Mouse (Mus musculus) right cerebral cortex, postnatal 36 days (tissue): ENCODE measurements around the gene C1qtnf5.
A peak's percentile ranks its signal among the peaks of the same experiment; 100 is the strongest.
"Not testable (repeated sequence)": the region's sequence is repeated elsewhere in the genome, so short reads cannot be mapped to it uniquely, and the experiment has no call there.

ENCODE experiments used
- DNase-seq, 2 experiments: peaks; one replicate each; pipeline ENCODE4 v3.0.0; 2022; ENCODE audit warnings: low spot score in 2 of 2, mixed read lengths in 1 of 2

Gene C1qtnf5

DNA sequence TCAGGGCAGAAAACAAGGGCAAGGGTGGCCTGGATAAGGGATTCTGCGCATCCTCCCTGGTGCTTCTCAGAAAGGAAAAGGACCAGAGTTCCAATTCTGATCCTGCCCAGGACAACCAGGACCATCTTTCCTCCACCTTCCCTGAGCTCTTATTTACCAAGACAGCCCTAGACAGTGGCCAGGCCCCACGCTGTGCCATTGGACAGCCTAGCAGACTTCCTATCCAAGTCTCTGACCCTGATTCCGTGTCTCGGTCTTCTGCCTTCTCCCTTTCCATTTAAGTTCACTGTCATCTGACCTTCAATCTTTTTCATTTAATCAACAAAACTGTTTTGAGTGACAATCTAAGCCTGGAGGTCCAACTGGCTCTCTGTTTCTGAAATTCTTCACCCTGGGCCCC lies 449 bp upstream of the C1qtnf5 start:
- no peak for DNase-seq

DNA sequence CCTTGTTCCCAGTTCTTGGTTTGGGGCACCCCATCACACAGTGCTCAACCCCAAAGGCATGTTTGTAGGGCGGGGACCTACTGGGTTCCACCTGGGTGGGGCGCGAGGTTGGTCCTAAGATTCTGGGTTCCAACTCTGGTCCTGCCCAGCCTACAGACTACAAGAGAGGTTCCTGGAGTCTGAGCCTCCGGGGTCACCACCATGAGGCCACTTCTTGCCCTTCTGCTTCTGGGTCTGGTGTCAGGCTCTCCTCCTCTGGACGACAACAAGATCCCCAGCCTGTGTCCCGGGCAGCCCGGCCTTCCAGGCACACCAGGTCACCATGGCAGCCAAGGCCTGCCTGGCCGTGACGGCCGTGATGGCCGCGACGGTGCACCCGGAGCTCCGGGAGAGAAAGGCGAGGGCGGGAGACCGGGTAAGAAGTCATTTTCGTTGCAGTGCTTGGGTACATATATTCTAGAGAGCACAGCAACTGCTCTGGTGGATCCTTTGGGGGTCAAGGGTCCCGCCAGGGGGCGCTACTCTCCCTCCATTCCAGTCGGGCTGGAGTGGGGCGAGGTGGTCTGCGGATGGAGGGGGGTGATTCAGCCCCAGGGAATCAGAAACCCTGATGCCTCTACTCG lies 623 bp downstream of the C1qtnf5 start:
- no peak for DNase-seq

DNA sequence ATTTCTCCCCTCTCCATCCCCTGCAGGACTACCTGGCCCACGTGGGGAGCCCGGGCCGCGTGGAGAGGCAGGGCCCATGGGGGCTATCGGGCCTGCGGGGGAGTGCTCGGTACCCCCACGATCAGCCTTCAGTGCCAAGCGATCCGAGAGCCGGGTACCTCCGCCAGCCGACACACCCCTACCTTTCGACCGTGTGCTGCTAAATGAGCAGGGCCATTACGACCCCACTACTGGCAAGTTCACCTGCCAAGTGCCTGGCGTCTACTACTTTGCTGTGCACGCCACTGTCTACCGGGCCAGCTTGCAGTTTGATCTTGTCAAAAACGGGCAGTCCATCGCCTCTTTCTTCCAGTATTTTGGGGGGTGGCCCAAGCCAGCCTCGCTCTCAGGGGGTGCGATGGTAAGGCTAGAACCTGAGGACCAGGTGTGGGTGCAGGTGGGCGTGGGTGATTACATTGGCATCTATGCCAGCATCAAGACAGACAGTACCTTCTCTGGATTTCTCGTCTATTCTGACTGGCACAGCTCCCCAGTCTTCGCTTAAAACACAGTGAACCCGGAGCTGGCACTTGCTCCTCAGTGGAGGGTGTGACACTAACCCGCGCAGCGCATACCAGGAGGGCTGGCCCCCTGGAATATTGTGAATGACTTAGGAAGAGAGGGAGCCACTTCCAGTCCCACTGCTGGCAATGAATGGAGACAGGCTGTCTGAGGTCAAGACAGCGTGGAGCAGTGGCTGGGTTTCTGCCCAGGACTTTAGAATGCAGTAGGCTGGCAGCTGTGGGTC lies 1.4 kb downstream of the C1qtnf5 start:
- DNase-seq: no peak

DNA sequence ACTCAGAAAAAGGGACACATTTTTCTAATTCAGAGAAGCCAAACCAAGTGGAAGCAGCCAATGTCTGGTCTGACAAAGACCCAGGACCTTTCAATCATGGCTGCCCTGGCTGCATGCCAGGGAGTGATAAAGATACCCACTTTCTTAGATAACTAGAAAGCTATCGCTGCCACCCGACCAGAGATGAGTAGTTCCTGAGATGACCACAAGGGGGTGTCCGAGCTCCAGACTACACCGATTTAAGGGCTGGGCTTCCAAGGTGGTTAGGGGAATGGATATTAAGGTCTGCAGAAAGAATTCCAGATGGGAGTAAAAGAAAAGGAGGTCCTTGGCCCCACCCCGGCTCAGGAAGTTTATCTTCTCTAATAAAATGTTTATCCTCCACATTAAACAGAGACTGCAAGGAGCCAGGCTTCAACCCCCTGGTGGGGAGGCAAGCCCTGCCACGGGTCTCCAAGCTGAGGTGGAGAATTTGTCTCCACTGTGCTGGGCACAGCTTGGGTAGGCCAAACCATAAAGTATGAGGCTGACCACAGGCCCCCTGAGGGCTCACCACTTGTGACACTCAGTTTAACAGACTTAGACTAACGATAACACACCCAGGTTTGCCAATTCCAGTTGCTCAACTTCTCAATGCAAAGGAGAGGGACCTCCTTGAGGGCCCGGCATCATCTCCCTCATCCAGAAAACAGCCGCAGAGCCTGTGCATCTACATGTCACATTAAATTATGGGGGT lies 2.5 kb downstream of the C1qtnf5 start:
- DNase-seq: no peak

DNA sequence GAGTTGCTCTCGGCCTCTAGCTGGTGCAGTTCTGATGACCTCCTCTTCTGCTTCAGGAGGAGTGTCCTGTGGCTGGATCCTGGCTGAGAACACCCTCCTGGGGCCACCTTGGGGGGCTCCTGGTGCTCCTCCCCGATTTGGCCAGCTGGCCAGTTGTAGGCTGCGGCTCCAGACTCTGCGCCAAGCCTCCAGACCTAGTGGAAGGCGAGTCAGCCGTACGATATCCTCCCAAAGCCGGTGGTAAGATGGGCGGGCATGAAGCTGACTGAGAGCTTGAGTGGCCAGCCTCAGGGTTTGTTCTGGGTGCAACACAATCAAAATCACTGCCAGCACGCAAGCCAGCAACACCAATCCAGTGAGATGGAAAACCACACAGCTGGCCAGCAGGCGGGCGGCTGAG lies 4.9 kb downstream of the C1qtnf5 start:
- not testable (repeated sequence) for DNase-seq

DNA sequence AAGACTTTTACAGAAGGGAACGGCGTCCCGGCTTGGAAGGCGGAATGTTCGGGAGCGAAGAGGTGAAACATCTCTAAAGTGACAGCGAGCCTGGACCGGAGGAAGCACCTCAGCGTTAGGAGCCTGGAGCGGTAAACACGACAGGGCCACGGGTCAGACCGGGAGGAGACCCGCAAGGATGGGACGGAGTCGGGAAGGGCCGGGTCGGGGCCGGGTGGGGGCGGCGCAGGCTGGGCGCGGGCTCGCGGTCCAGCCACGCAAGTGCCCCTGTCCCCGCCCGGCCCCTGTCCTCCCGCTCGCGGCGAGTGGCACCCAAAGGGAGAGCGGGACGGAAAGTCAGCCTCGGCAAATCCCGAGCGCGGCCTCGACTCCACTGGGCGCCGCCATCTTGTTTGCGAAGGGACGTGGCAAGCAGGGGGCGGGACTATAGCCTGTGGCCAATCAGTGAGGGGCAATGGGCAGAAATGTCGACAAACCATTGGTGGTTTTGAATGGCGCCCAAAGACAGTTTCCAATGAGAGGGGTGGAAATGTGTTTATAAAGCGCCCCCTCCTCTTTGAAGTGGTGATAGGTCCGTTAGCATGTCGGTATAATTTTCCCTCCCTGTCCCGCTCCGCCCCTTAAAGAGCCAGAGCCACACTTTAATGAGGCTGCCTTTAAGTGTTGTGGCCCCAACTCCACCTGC lies 6.2 kb downstream of the C1qtnf5 start, which contains the start of the genes Gm49380 and Rnf26:
TSS of gene Gm49380 (minus strand) at position 396 of the 685 bp plus-strand sequence.
TSS of gene Rnf26 (minus strand) at position 413 of the 685 bp plus-strand sequence.
- peak; percentile 91 to 94 for DNase-seq

DNA sequence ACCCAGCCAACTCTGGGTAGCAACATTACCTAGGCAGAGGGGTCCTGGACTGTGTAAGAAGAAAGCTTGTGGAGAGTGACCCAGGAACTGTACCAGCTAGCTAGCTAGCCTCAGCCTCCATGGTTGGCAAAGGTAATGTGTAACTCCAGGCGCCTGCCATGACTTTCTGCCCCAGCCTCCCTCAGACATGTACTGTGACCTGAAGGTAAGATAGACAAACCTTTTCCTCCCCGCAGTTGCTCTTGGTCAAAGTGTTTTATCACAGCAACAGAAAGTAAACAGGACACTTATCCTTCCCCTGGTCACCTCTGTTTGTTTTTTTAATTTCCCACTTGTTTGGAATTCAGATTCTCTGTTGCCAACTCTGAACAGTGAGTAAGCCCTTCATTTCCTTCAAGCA lies 7.4 kb downstream of the C1qtnf5 start:
- DNase-seq: no peak

DNA sequence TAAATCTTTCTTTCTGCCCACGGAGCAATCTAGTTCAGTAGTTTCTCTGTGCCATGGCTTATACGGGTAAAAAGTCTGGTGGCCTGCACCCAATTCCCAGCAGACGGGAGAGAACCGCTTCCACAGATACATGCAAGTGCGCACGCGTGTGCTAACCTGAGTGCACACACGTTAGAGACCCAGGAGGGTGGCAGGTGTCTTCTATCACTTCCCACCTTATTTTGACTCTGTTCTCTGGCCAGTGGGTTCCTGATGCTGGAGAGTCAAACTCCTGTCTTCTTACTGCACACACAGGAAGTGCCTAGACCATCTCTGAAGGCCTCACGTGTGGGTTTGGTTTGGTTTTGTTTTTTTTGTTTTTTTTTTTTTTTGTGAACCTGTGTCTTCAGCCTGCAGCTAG lies 8.6 kb downstream of the C1qtnf5 start:
- DNase-seq: no peak

DNA sequence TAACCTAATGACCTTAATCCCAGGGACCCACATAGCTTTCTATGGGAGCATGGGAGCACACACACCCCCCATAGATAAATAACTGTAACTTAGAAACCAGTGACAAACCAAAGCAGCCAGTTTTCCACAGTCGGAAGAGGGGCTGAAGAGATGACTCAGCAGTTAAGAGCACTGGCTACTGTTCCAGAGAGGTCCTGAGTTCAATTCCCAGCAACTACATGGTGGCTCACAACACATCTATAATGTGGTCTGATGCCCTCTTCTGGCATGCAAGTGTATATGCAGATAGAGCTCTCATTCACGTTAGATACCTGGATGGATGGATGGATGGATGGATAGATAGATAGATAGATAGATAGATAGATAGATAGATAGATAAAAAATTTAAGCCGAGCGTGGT lies 9.1 kb downstream of the C1qtnf5 start:
- no peak for DNase-seq

DNA sequence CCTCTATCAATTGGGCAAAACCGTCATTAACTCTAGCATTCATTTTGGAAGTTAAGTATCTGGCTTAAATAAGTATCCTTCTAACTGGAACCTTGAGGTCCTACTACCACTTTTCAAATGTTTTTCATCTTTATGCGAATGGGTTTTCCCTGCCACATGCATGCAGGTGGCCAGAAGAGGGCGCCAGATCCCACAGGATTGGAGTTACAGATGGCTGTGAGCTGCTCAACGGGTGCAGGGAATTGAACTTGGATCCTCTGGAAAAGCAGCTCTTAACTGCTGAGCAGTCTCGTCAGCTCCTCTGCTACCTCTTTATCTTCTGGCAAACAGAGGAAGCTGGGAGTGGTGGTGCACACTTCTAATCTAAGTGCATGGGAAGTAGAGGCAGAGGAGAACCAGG lies 12.0 kb downstream of the C1qtnf5 start:
- DNase-seq: no peak

DNA sequence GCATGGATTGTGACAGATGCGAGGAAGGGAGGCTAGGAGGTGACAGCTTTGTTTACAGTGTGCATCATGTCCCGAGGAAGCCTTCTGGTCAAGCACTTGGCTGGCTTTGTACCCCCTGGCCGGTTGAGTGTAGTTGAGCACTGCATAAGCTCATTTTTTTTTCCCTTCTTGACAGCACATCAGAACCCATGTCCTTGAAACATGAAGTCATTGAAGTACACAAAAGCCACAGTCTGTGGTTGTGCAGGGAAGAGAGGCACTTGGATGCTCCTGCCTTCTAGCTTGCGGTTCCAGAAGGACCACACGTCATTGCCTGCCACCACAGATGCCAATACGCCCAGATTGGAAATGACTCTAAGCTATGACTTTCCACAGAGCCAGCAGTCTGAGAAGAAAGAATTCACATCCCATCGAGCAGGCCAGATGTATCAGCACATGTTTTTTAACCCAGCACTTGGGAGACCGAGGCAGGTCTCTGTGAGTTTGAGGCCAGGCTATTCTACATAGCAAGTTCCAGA lies 13.0 kb downstream of the C1qtnf5 start:
- no peak for DNase-seq

DNA sequence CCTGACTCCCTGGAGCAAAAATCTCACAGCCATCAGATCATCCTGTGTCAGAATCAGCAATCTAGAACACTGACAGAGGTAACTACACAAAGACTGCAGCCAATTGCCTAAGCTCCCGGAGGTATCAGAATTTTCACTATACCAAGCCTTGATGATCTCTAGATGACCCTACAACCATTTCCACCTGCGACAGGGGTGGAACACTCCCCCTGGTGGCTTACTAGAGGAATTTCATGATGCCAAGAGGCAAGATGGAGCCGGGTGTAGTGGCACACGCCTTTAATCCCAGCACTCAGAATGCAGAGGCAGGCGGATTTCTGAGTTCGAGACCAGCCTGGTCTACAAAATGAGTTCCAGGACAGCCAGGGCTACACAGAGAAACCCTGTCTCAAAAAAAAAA lies 17.3 kb downstream of the C1qtnf5 start:
- DNase-seq: no peak

DNA sequence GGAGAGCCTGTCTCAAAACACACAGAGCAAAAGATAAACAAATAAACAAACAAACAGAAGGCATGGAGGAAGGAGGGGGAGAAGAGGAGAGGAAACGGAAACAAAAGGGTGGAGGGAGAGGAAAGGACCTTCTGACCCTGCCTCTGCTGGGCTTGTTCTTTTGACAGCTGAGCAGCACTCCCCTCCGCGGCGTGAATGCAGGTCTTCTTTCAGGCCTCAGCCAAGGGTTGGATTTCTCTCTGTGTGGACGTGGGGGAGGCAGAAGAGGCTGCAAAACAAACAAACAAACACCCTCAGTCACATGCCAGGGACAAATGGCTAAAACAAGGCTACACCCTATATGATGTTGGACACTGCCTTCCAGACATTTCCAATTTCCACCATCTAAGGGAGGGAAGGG lies 18.0 kb downstream of the C1qtnf5 start:
- no peak for DNase-seq

DNA sequence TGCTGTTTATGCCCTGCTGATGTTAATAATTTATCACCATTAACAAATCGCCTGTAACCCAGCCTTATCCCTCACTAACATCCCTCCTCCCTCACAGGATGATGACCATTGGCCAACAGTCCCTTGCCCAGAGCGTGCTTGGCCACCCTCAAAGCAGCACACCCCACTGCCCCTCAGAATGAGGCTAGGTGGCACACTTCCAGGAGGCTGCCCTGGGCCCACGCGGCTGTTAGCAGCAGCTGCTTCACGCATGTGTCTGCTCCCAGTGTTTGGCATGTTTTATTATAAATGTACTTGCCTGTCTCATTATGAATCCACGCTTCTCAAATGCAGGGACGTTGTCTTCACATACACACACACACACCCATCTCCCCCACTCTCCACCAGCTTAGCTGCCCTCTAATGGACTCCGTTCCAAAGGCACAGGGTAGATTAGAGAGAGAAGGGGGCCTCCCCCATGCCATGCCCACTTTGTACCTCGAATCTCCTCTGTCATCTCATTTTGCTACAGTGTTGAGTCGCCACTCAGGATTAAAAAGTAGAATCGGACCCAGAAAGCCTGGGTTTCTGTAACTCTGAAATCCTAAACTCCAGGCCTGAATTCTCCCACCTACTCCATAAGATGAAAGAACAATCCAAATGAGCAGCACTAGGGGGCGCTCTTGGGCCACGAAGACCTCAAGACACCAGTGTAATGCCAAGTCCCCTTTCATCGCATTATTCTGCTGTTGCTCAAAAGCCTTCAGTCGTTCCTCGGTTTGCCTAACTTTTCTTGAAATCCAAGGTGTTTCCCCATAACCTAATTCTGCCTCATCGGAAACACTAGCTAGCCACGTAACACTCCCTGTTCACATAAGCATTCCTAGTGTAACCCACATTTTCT lies 18.7 kb downstream of the C1qtnf5 start:
- DNase-seq: peak; percentile 77 to 79

DNA sequence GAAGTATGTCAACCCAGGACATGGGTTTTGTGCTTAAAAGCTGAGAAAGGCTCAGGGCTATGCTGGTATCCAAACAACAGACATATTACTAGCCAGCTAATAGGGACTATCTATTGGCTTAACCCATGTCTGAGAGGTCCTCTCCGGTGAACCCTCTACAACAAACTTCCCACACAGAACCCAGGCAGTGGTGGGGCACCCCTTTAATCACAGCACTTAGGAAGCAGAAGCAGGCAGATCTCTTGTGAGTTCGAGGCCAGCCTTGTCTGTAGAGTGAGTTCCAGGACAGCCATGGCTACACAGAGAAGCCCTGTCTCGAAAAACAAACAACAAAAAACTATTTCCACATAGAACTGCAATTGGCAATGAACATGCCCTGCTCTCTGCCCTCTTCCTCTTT lies 19.7 kb downstream of the C1qtnf5 start:
- no peak for DNase-seq

DNA sequence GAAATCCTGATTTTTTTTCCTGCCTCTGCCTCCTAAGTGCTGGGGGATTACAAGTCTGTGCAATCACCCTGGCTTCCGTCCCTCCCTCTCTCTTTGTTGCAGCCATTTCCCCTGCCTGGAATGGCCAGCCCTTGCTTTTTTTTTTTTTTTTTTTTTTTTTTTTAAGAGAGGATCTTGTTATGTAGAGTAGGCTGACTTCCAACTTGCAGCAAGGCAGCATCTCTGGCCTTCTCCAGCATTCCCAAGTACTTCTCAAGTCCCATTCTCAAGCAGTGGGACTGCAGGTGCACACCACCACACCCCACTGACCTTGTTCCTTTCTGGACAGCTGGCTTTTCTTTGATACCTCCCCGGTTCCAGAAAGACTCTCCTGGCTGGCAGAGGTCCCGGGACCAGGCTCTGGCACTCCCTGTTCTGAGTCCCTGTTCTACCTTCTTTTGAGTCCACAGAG lies 20.3 kb downstream of the C1qtnf5 start:
- DNase-seq: no peak

DNA sequence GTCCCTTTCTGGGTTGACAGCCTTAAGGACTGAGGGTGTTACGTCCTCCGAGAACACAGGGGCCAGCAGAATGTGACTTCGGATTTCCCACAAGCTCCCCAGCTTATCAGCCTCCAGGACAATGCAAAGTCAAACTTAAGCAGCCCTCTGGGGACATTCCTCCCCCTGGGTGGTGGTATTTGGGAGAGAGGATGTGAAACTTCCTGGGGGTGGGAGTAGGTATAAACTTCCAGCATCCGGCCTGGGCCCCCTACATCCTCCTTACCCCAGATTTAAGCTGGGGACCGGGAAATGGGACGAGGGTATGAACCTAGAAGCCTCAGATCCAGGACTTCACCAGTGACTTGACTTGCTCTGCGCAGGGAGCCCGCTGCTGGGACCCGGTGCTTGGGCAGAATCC lies 22.6 kb downstream of the C1qtnf5 start:
- DNase-seq: no peak

DNA sequence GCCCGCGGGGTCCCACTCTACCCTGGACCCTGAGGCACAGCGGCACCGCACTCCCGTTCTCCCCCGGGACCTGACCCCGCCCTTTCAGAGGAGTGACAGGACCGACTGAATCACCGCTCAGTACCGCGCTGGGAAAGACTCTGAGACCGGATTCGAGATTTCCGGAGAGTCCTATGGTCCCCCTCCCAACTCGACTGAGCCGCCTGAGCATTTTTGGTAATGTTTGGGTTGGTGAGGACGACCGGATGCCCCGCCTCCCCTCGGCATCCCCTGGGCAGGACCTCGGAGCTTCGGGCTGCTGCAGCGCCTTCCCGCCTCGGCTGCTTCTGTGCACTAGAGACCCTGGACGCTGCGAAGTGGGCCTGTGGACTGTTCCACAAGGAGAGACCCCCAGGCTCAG lies 23.0 kb downstream of the C1qtnf5 start:
- no peak for DNase-seq

DNA sequence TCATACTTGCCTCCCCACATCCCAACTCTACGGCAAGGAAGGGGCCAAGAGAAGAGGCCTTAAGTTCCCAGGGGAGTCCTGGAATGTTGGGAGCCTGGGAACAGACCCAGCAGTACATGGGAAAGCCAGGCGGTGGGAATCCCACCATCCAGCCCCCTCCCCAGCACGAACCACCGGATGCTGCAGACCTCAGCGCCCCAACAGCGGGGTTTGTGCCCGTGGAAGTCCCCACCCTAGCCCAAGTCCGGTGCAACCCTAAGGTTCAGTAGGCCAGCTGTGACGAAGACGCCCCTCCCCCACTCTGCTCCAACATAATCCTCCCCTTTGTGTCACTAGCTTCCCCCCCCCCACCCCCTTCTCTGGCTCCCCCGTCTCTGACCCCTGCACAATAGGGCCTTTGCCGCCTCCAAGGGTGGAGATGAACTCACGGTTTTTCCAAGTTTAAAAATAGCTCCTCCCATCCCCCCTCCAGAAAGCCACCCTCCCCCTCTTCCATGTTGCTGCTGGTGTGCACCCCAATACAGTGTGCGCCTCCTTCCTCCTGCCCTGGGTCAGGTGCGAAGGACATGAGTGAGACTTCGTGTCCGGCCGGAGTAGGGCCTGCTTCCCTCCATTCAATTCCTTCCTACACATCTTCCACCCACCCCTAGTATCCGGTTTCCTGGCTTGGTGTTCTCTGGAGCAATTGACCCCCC lies 23.7 kb downstream of the C1qtnf5 start:
- no peak for DNase-seq

DNA sequence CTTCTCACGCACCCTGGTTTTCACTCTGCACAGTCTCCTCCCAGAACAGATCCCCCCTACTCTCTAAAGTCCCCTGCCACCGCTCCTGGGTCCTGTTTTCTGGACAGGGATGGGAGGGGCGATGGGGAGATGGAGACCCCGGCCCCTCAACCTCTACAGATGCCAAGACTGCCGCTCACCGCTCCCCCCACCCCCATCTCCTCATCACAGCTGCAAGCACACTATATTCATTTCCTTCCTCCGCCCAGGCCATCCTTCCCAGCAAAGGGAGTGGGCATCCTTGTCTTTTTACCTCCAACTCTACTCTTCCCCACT lies 24.2 kb downstream of the C1qtnf5 start:
- DNase-seq: no peak
